Mouse (Mus musculus): Measurements from ENCODE around the gene Fcgr3. TPM values are rescaled to one million over a fixed set of nuclear protein-coding genes. Genes with fewer than 3 reads are reported as not detected.

The Fcgr3 gene
- polyA plus RNA-seq, 1 experiment from 2014 or later = 6.7 TPM

DNA sequence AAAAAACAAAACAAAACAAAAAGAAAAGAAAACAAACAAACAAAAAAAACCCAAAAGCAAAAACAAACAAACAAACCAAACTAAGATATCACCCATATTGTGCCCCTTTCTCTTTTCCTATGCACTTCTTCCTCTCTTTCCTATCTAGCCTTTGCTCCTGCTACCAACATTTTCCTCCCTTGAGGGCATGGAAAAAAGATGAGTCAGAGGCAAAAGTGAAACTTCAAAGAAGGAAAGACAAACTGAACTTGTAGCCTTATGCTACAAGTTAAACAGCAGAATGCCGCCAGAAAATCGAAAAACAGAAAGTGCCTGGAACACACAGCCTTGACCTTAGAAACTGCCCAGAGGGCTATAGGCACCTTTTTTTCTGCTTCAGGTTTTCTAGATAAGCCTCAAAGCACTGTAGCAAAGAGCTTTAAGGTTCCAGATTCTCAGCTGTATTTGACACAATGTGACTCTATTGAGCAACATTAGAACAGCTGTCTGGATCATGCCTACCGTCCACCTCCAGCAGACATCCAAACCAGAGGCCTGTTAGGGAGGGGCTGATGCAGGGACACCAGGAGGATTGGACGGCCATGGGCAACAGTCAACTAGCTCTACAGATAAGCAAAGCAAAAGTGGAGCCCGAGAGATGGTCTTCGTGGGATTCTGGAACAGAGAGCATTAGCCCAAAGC lies 47.9 kb downstream of the Fcgr3 start:
- Histone ChIP-seq H3K9ac (replicated peaks; ENCODE audit: low read depth, low read length) (no peak overlapping the region), H3K4me3 (replicated peaks; ENCODE audit: low read length) (no peak overlapping the region), H3K36me3 (ENCODE audit: control insufficient read depth, insufficient read depth) (no peaks in the 10 kb centered on the region), H3K27me3 (replicated peaks; ENCODE audit: control insufficient read depth, insufficient read depth, low read length) (no peaks in the 10 kb centered on the region), H3K9me3 (ENCODE audit: control insufficient read depth, low read length) (no peaks in the 10 kb centered on the region), H3K4me2 (ENCODE audit: low read length) (no peak overlapping the region), H3K27ac (ENCODE audit: low read length) (no peak overlapping the region), H3K4me1 (replicated peaks; ENCODE audit: control insufficient read depth, insufficient read depth, low read length) (no peaks in the 10 kb centered on the region)
- ATAC-seq = no peak
- 89% methylated on average over 6 of the region's 6 CpGs for WGBS

DNA sequence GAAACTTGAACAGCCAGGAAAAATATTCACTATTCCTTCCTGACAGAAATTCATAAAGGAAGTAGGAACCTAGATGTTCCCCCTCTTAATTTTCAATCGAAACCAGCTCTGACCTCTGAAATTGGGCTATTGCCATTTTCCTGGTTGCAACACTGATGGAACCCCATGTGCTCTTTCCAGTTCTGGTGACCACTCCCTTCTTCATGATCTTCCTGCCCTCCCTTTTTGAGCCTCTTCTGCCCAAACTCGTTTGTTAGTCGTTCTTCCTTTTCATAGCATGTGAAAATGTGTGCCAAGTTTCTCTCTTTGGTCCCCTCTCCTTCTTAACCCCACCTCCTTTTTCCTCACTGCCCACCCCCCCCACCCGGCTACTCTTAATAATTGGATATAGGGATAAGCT lies 53.0 kb downstream of the Fcgr3 start:
- Histone ChIP-seq H3K4me2 (ENCODE audit: low read length) (no peak overlapping the region), H3K36me3 (ENCODE audit: control insufficient read depth, insufficient read depth) (no peaks in the 10 kb centered on the region), H3K9ac (replicated peaks; ENCODE audit: low read depth, low read length) (no peak overlapping the region), H3K27ac (ENCODE audit: low read length) (no peak overlapping the region), H3K27me3 (replicated peaks; ENCODE audit: control insufficient read depth, insufficient read depth, low read length) (no peaks in the 10 kb centered on the region), H3K9me3 (ENCODE audit: control insufficient read depth, low read length) (no peaks in the 10 kb centered on the region), H3K4me1 (replicated peaks; ENCODE audit: control insufficient read depth, insufficient read depth, low read length) (no peaks in the 10 kb centered on the region), H3K4me3 (replicated peaks; ENCODE audit: low read length) (no peak overlapping the region)
- 83% methylated on average over 4 of the region's 4 CpGs for WGBS
- ATAC-seq = no peak

DNA sequence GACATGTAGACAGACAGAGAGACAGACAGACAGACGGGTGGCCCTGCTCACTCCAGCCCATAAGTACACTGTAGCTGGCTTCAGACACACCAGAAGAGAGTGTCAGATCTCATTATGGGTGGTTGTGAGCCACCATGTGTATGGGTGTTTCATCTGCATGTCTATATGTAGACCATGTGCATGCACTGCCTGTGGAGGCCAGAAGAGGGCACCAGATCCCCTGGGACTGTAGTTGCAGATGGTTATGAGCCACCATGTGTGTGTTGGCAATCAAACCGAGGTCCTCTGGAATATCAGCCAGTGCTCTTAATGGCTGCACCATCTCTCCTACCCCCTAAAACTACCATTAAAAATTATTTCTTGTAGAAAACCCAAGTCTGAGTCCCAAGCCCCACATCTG lies 57.8 kb downstream of the Fcgr3 start:
- H3K36me3 ChIP-seq (ENCODE audit: control insufficient read depth, insufficient read depth) = no peaks in the 10 kb centered on the region
- no peaks in the 10 kb centered on the region for H3K9me3 ChIP-seq (ENCODE audit: control insufficient read depth, low read length)
- no peak overlapping the region for H3K27ac ChIP-seq (ENCODE audit: low read length)
- no peak overlapping the region for H3K4me2 ChIP-seq (ENCODE audit: low read length)
- no peaks in the 10 kb centered on the region for H3K4me1 ChIP-seq (replicated peaks; ENCODE audit: control insufficient read depth, insufficient read depth, low read length)
- H3K27me3 ChIP-seq (replicated peaks; ENCODE audit: control insufficient read depth, insufficient read depth, low read length) = no peaks in the 10 kb centered on the region
- WGBS = 87% methylated on average over 2 of the region's 2 CpGs
- no peak for ATAC-seq
- H3K9ac ChIP-seq (replicated peaks; ENCODE audit: low read depth, low read length) = no peak overlapping the region
- H3K4me3 ChIP-seq (replicated peaks; ENCODE audit: low read length) = no peak overlapping the region

DNA sequence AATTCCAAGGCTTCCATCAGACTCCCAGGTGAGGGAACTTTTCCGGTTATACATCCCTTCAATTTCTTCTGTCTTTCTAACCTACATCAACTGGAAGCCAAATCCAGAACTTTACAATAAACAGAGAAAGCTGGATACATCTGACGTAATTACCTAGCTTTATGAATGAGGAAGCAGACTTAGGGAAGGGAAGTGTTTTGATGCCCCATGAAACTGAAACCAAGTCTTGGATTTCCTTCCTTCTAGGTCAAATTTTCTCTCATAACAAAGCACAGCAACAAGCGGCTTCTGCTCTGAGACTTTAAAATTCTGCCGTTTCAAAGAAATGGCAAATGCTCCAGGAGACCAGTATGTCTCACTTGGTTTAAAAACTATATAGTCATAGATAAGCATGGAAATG lies 58.4 kb downstream of the Fcgr3 start:
- no peaks in the 10 kb centered on the region for H3K4me1 ChIP-seq (replicated peaks; ENCODE audit: control insufficient read depth, insufficient read depth, low read length)
- no peaks in the 10 kb centered on the region for H3K36me3 ChIP-seq (ENCODE audit: control insufficient read depth, insufficient read depth)
- no peak overlapping the region for H3K4me3 ChIP-seq (replicated peaks; ENCODE audit: low read length)
- no peak overlapping the region for H3K4me2 ChIP-seq (ENCODE audit: low read length)
- H3K9ac ChIP-seq (replicated peaks; ENCODE audit: low read depth, low read length) = no peak overlapping the region
- no peak overlapping the region for H3K27ac ChIP-seq (ENCODE audit: low read length)
- H3K27me3 ChIP-seq (replicated peaks; ENCODE audit: control insufficient read depth, insufficient read depth, low read length) = no peaks in the 10 kb centered on the region
- WGBS = 93% methylated on average over 4 of the region's 4 CpGs
- no peak for ATAC-seq
- H3K9me3 ChIP-seq (ENCODE audit: control insufficient read depth, low read length) = no peaks in the 10 kb centered on the region

DNA sequence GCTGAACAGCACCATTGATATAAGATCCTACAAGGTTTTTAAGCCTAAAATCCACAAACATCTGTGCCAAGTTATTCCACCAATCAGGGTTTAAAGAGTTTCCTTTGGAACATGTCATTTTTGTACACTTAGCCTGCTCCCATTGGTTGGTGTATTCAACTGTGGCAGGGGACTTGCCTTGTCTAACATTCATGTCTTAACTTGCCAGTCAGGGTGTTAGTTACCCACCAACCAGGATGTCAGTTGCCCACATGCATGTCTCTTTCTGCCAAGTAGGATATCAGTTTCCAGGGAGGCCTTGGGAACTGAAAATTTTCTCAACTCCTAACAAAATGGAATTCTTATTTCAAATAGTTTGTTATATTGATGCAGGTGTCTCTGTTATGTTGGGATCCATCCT lies 59.1 kb downstream of the Fcgr3 start:
- Histone ChIP-seq H3K9ac (replicated peaks; ENCODE audit: low read depth, low read length) (no peak overlapping the region), H3K4me2 (ENCODE audit: low read length) (no peak overlapping the region), H3K27ac (ENCODE audit: low read length) (no peak overlapping the region), H3K4me1 (replicated peaks; ENCODE audit: control insufficient read depth, insufficient read depth, low read length) (no peaks in the 10 kb centered on the region), H3K36me3 (ENCODE audit: control insufficient read depth, insufficient read depth) (no peaks in the 10 kb centered on the region), H3K27me3 (replicated peaks; ENCODE audit: control insufficient read depth, insufficient read depth, low read length) (no peaks in the 10 kb centered on the region), H3K4me3 (replicated peaks; ENCODE audit: low read length) (no peak overlapping the region), H3K9me3 (ENCODE audit: control insufficient read depth, low read length) (no peaks in the 10 kb centered on the region)
- no peak for ATAC-seq

DNA sequence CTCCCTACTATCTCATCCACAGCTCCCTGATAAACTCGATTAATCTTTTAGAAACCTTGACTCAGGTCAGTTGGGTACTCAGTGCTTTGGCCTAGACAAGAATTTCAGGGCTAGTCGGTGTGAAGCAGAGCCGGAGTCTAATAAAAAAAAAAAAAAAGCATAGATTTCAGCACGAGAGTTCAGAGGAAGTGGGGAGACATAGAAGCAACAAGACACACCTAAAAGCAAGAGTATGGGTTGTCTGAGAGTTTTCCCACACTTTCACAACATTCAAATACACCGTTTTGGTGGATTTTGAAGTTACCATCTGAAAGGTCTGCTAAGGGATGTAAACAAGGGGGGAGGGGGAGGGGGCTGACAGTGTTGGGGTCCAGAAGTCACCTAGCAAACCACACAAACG lies 59.7 kb downstream of the Fcgr3 start:
- no peak overlapping the region for H3K4me2 ChIP-seq (ENCODE audit: low read length)
- H3K4me3 ChIP-seq (replicated peaks; ENCODE audit: low read length) = no peak overlapping the region
- no peaks in the 10 kb centered on the region for H3K27me3 ChIP-seq (replicated peaks; ENCODE audit: control insufficient read depth, insufficient read depth, low read length)
- no peak overlapping the region for H3K27ac ChIP-seq (ENCODE audit: low read length)
- H3K9ac ChIP-seq (replicated peaks; ENCODE audit: low read depth, low read length) = no peak overlapping the region
- no peaks in the 10 kb centered on the region for H3K9me3 ChIP-seq (ENCODE audit: control insufficient read depth, low read length)
- WGBS = 76% methylated on average over 6 of the region's 6 CpGs
- no peaks in the 10 kb centered on the region for H3K36me3 ChIP-seq (ENCODE audit: control insufficient read depth, insufficient read depth)
- ATAC-seq = no peak
- H3K4me1 ChIP-seq (replicated peaks; ENCODE audit: control insufficient read depth, insufficient read depth, low read length) = no peaks in the 10 kb centered on the region

Small RNAs within 50 kb of the gene (microRNA-seq; reads per million reads assigned to microRNA genes)
- gene Gm27552 (not detected), gene Gm27844 (not detected), gene Mir6546 (0.83 reads per million)

Other genes with a start within 250 kb of the Fcgr3 start
- 7.7 and 8.1 TPM in 2 replicates for gene Atf6, start 197.2 kb downstream of the Fcgr3 start, polyA plus RNA-seq (2015; fragmentation: Nextera tagmentation; extraction: Ambion mirVana)
- 0.58 and 1.1 TPM in 2 replicates for gene Gm26620, start 179.9 kb downstream of the Fcgr3 start, polyA plus RNA-seq (2015; fragmentation: Nextera tagmentation; extraction: Ambion mirVana)
- gene Dusp12, start 179.4 kb downstream of the Fcgr3 start, polyA plus RNA-seq (2015; fragmentation: Nextera tagmentation; extraction: Ambion mirVana) = 32.6 and 39.2 TPM in 2 replicates
- 0.22 TPM in 1 of 2 replicates, not detected in the other for gene Fcrlb, start 152.0 kb downstream of the Fcgr3 start, polyA plus RNA-seq (2015; fragmentation: Nextera tagmentation; extraction: Ambion mirVana)
- gene Fcrla, start 137.4 kb downstream of the Fcgr3 start, polyA plus RNA-seq (2015; fragmentation: Nextera tagmentation; extraction: Ambion mirVana) = not detected in 2 replicates
- 0.63 and 1.7 TPM in 2 replicates for gene Fcgr2b, start 88.4 kb downstream of the Fcgr3 start, polyA plus RNA-seq (2015; fragmentation: Nextera tagmentation; extraction: Ambion mirVana)
- gene Fcgr4, start 46.0 kb downstream of the Fcgr3 start, polyA plus RNA-seq (2015; fragmentation: Nextera tagmentation; extraction: Ambion mirVana) = 0.22 and 0.32 TPM in 2 replicates
- 5.3 and 6.4 TPM in 2 replicates for gene Cfap126, start 49.0 kb upstream of the Fcgr3 start, polyA plus RNA-seq (2015; fragmentation: Nextera tagmentation; extraction: Ambion mirVana)
- 206 and 226 TPM in 2 replicates for gene Sdhc, start 85.7 kb upstream of the Fcgr3 start, polyA plus RNA-seq (2015; fragmentation: Nextera tagmentation; extraction: Ambion mirVana)
- gene Mpz, start 85.8 kb upstream of the Fcgr3 start, polyA plus RNA-seq (2015; fragmentation: Nextera tagmentation; extraction: Ambion mirVana) = not detected in 2 replicates
- gene Pcp4l1, start 131.3 kb upstream of the Fcgr3 start, polyA plus RNA-seq (2015; fragmentation: Nextera tagmentation; extraction: Ambion mirVana) = 7.1 and 7.9 TPM in 2 replicates
- 0.29 and 0.48 TPM in 2 replicates for gene Nr1i3, start 149.0 kb upstream of the Fcgr3 start, polyA plus RNA-seq (2015; fragmentation: Nextera tagmentation; extraction: Ambion mirVana)
- gene Tomm40l, start 157.6 kb upstream of the Fcgr3 start, polyA plus RNA-seq (2015; fragmentation: Nextera tagmentation; extraction: Ambion mirVana) = 47.7 and 54.8 TPM in 2 replicates
- gene Apoa2, start 160.1 kb upstream of the Fcgr3 start, polyA plus RNA-seq (2015; fragmentation: Nextera tagmentation; extraction: Ambion mirVana) = 1.4 and 2.3 TPM in 2 replicates
- 15.7 and 17.6 TPM in 2 replicates for gene Fcer1g, start 169.4 kb upstream of the Fcgr3 start, polyA plus RNA-seq (2015; fragmentation: Nextera tagmentation; extraction: Ambion mirVana)
- gene Adamts4, start 185.5 kb upstream of the Fcgr3 start, polyA plus RNA-seq (2015; fragmentation: Nextera tagmentation; extraction: Ambion mirVana) = 7.2 and 7.6 TPM in 2 replicates
- 212 and 232 TPM in 2 replicates for gene Ndufs2, start 186.5 kb upstream of the Fcgr3 start, polyA plus RNA-seq (2015; fragmentation: Nextera tagmentation; extraction: Ambion mirVana)
- 111 and 114 TPM in 2 replicates for gene B4galt3, start 205.4 kb upstream of the Fcgr3 start, polyA plus RNA-seq (2015; fragmentation: Nextera tagmentation; extraction: Ambion mirVana)
- gene Ppox, start 216.3 kb upstream of the Fcgr3 start, polyA plus RNA-seq (2015; fragmentation: Nextera tagmentation; extraction: Ambion mirVana) = 47.6 and 49.2 TPM in 2 replicates
- 126 and 130 TPM in 2 replicates for gene Usp21, start 223.1 kb upstream of the Fcgr3 start, polyA plus RNA-seq (2015; fragmentation: Nextera tagmentation; extraction: Ambion mirVana)
- 93.5 and 102 TPM in 2 replicates for gene Ufc1, start 230.1 kb upstream of the Fcgr3 start, polyA plus RNA-seq (2015; fragmentation: Nextera tagmentation; extraction: Ambion mirVana)

Data from forebrain, embryonic 16.5 days (tissue).